Mouse (Mus musculus) heart, postnatal 0 days (tissue): ENCODE measurements at regions not wholly inside any gene's neighbourhood (a gene's known extent, or its start where the extent isn't known, plus 50 kb on each side); places are given as distances from the start of the nearest gene placed in this dataset.

ENCODE experiments used
- CTCF ChIP-seq: IDR thresholded peaks from 2 replicates; pipeline ENCODE4 v1.5.1; 2016; ENCODE audit warnings: antibody characterized with exemption, control low read depth, low read depth
- EP300 ChIP-seq: IDR thresholded peaks from 2 replicates; pipeline ENCODE4 v1.6.1; 2016; ENCODE audit warnings: antibody characterized with exemption, low read depth

DNA sequence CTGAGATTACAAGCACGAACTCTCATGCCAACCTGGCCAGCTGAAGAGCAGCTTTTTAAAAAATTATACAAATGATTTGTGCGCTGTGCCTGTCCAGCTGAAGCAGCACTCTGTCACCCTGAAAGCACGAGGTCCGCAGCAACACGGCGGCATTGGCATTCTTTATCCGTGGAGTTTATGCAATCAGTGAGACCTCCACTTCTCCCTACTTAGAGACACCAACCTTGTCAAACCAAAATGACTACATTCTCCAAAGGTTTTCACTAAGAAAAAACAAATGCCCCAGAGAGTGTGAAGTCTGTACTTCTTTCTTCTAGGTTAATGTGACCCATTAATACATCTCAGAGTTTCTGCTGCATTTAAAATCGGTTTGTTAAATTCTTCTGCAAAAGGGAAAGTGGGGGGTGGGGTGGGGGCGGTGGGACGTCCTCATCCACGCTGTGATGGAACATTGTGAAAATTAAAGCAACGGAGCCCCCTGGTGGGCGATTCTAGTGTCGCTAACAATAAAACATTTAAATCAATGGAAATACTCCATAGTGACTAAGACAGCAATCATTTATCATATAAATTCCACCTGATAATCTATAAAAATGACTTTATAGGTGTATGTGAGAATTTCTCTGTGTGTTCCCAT is 524.2 kb upstream of the Gpc5 start:
- TF ChIP-seq EP300: no peak
- TF ChIP-seq CTCF: peak; percentile 32; the same call in 1 of the 2 replicates
